In genomic region chr3:87000676-87001075, GRCm38 (mm10) we compare ENCODE assay signal across 12 mouse cellular contexts. TPM values are rescaled to one million over a fixed set of nuclear protein-coding genes. Genes with fewer than 3 reads are reported as not detected.
A peak's percentile ranks its signal among the peaks of the same experiment; 100 is the strongest.
DNase-seq lines count a peak whose midpoint lies in the region; ATAC-seq and TF ChIP-seq lines count a peak whose summit lies in the region.
"Had no signal": no experiment of that assay in that cellular context is flagged by ENCODE, and none has a peak within 500 bp of the region (broad histone marks: within the 10 kb centered on the region; RNA-seq: fewer than 3 reads in every experiment).

No protein-coding gene starts in this region.

- ATAC-seq in liver, embryonic 11.5 days (replicated peaks; ENCODE audit: low FRiP score), result no peak
- ATAC-seq: Patski had no signal

- TF ChIP-seq POLR2A in liver, adult 2 months (IDR thresholded peaks at IDR 0.05; ENCODE audit: extremely low read depth, insufficient read depth, low read length), result no peak

- H3K4me1 ChIP-seq in liver, adult 2 months (ENCODE audit: control insufficient read depth, insufficient read depth, low read length), result peaks cover 15% of the 10 kb centered on the region
- no peaks in the 10 kb centered on the region for H3K4me1 ChIP-seq in liver, embryonic 11.5 days (replicated peaks; ENCODE audit: control insufficient read depth, insufficient read depth, low read length)

- no peaks in the 10 kb centered on the region; the same call in 1 of the 2 replicates for H3K79me2 ChIP-seq in liver, adult 2 months (ENCODE audit: control insufficient read depth, insufficient read depth, low read length)

- WGBS in liver, adult 2 months, result 13% methylated on average over 4 of the region's 4 CpGs
- 30% methylated on average over 4 of the region's 4 CpGs for WGBS in liver, embryonic 11.5 days

- no peak overlapping the region for H3K4me2 ChIP-seq in liver, embryonic 11.5 days
- H3K4me2 ChIP-seq: embryonic facial prominence, embryonic 13.5 days; heart, embryonic 11.5 days; neural tube, embryonic 13.5 days had no signal

- H3K27me3 ChIP-seq in liver, adult 2 months (ENCODE audit: control insufficient read depth, insufficient read depth, low read length), result no peaks in the 10 kb centered on the region
- no peaks in the 10 kb centered on the region for H3K27me3 ChIP-seq in liver, embryonic 11.5 days (replicated peaks; ENCODE audit: control insufficient read depth, insufficient read depth, low read length)
- H3K27me3 ChIP-seq: embryonic facial prominence, embryonic 13.5 days; neural tube, embryonic 13.5 days had no signal

- H3K36me3 ChIP-seq in liver, adult 2 months (ENCODE audit: control insufficient read depth, insufficient read depth, low read length), result peaks cover 2% of the 10 kb centered on the region; the same call in 1 of the 2 replicates
- H3K36me3 ChIP-seq in liver, embryonic 11.5 days (ENCODE audit: control insufficient read depth, insufficient read depth, low read length), result no peaks in the 10 kb centered on the region
- H3K36me3 ChIP-seq: embryonic facial prominence, embryonic 13.5 days; neural tube, embryonic 13.5 days had no signal

- peak overlapping the region; percentile 88 for H3K27ac ChIP-seq in liver, adult 2 months (replicated peaks; ENCODE audit: insufficient read depth, low read depth, low read length)
- no peak overlapping the region for H3K27ac ChIP-seq in liver, embryonic 11.5 days (ENCODE audit: low read depth, low read length)
- H3K27ac ChIP-seq: embryonic facial prominence, embryonic 13.5 days; neural tube, embryonic 13.5 days had no signal

- DNase-seq in liver, adult 2 months (ENCODE audit: extremely low read depth, low read depth, low spot score), result peak; percentile 99
- no peak for DNase-seq in liver, embryonic 11.5 days (ENCODE audit: low spot score)
- DNase-seq in ZHBTc4 (ENCODE audit: low read depth, low spot score), result peak; percentile 61
- peak; percentile 33 for DNase-seq in embryo, embryonic 10.5 days (ENCODE audit: low spot score)
- DNase-seq in lung, postnatal 36 days, result peak; percentile 23
- DNase-seq in urinary bladder, postnatal 25 days (ENCODE audit: low spot score), result no peak
- DNase-seq in frontal cortex, postnatal 36 days (ENCODE audit: low spot score in 2 of 2), result no peak
- DNase-seq: thymus, postnatal 4 days had no signal

- no peak overlapping the region for H3K4me3 ChIP-seq in liver, adult 2 months (ENCODE audit: insufficient read depth, low read depth, low read length)
- H3K4me3 ChIP-seq in liver, embryonic 11.5 days (ENCODE audit: low read depth, low read length), result no peak overlapping the region
- H3K4me3 ChIP-seq: embryonic facial prominence, embryonic 13.5 days; neural tube, embryonic 13.5 days had no signal

- no peaks in the 10 kb centered on the region for H3K9me3 ChIP-seq in liver, embryonic 11.5 days (ENCODE audit: control insufficient read depth, low read length)
- H3K9me3 ChIP-seq: embryonic facial prominence, embryonic 13.5 days; neural tube, embryonic 13.5 days had no signal

- no peak overlapping the region for H3K9ac ChIP-seq in liver, adult 2 months (ENCODE audit: low read depth, low read length)
- no peak overlapping the region for H3K9ac ChIP-seq in liver, embryonic 11.5 days (ENCODE audit: low read depth, low read length)
- H3K9ac ChIP-seq: embryonic facial prominence, embryonic 13.5 days; neural tube, embryonic 13.5 days had no signal

- TF ChIP-seq CTCF in liver, adult 2 months (IDR thresholded peaks at IDR 0.05; ENCODE audit: low read depth, low read length), result 0 out of 2 replicates have a peak, but pooled peaks have one; percentile 0

RNA-seq across cellular contexts. Expression of gene Cd1d1, which starts 1.4 kb away (rescaled TPM):
- total RNA-seq in liver, adult 2 months (2014; rRNA removed), result 336 and 410 TPM in 2 replicates
- 251 and 268 TPM in 2 replicates for polyA plus RNA-seq in liver, adult 2 months (2012; rRNA removed)
- polyA plus RNA-seq in liver, embryonic 11.5 days (2014; fragmentation: Nextera tagmentation; extraction: Ambion mirVana), result 14.5 and 15.7 TPM in 2 replicates

Comparison
In these comparisons a context has a peak if more than half of its experiments do, and no peak if none do; other contexts are left out.
1. DNase-seq: peak in liver, adult 2 months (single experiment), ZHBTc4 (single experiment), embryo, embryonic 10.5 days (single experiment) and lung, postnatal 36 days (single experiment); none in liver, embryonic 11.5 days (single experiment), urinary bladder, postnatal 25 days (single experiment) and frontal cortex, postnatal 36 days (0 of 2).
2. RNA of gene Cd1d1, which starts 1.4 kb away (polyA plus RNA-seq): 251 to 268 TPM in liver, adult 2 months; 14.5 to 15.7 TPM in liver, embryonic 11.5 days; every median in the first group is over 10 times any median in the second.